Mouse (Mus musculus): ENCODE data around the gene Dnaja4. TPM values are rescaled to one million over a fixed set of nuclear protein-coding genes. Genes with fewer than 3 reads are reported as not detected.

Gene Dnaja4
- 52.7 TPM for polyA plus RNA-seq (2014; fragmentation: Illumina TruSeq; extraction: RNeasy Lipid Tissue Mini Kit (QIAGEN cat#74804); ENCODE audit: low read depth, low replicate concordance)

DNA sequence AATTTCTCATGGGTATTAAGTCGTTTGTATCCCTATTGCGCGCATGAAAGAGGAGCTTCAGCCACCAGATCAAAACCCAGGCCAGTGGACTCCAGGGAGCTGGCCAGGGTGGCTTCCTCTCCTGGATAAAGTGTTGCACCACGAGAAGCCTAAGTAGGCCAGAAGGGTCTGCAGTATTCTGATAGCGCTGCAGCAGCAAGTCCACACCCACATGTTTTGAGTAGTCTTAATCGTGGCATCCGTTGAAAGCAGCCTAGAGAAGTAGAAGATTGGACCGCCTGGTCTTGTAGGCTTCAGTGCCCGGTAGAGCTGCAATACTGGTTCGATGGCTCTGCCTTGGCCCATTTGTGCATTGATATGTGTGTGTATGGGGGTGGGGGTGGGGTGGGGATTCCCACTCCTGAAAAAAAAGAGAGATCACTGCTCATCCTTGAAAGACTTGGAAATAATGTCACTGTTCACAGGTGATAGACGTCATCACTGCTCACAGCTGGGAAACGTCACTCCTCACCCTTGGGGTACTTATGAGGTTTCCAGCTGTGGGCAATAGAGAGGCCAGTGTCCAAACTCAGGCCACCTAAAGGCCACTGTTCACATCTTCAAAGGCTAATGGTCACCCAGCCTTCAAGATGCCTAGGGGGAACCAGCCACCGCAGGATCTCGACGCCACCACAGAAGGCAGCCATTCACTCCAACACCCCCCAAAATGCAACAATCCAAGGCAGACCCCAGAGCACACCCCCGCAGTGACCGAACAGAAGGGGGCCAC, at the start of gene Dnaja4:
Gene Dnaja4 (plus strand): TSS at position 556 of the 769 bp plus-strand sequence.

DNA sequence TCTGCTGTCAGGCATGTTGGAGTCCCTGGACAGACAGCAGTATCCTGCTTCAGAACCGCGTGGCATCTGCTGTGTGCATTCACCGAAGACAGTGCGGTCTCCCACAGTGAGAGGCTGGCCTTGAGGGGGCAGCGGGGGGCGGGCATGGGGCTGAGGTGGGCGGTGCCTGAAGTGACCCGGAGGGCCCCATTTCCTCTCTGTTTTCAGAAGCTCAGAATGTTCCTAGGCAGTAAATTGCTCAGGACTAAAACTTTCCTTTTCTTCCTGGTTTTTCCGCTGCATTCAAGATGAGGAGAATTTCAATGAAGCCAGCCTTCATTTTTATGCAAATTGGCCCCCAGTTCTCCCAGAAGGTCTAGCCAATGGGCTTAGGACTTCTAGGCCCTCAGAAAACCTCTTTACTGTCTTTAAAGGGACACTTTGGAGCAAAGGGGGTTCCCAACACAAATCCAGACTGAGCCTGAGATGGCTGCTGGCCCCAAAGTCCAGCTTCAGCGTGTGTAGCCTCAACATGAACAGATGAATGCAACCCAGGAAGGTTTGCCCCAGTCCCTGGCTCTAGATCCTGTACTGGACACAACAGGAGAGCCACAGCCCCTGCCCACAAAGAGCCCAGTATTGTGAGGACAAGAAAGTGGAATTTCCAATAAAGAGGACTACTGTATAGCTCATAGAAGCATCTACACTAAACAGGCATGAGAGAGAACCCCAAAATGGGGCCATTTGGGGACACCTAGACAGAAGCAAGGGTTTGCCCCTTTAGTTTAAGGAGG, 36.9 kb upstream of the Dnaja4 start, which contains the start of gene Acsbg1:
Gene Acsbg1 (minus strand): TSS at position 266 of the 773 bp plus-strand sequence.

DNA sequence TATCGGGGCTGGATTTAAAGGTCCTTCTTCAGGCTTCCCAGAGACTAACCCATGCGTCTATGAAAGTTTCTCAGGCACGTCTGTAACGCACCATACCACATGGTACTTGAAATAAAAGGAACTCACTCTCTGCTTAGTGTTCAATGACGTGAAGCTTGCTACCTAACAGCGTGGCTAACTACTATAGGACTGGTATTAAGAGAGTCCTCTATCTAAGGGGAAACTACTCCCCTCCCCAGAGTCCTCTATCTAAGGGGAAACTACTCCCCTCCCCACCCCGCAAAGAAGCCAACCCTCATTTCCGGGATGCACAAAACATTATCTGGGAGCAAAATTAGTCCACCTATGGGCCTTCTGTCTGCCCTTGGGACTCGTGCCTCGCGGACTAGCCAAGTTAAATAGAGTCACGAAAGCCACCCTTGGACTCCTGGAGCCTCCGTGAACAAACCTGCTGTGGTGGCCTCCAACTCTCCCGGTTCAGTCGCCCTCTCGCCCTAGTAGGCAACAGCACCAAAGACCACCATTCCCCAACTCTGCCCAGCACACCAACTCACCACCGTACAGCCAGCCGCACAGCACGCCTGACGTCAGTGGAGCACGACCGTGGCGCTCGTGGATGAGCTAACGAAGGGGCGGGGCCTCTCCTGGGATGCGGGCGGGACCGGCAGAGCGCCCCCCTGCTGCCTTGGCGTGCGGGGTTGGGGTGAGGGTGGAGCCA, 35.4 kb downstream of the Dnaja4 start, which contains the start of gene Wdr61:
Gene Wdr61 (minus strand): TSS at position 599 of the 718 bp plus-strand sequence.

DNA sequence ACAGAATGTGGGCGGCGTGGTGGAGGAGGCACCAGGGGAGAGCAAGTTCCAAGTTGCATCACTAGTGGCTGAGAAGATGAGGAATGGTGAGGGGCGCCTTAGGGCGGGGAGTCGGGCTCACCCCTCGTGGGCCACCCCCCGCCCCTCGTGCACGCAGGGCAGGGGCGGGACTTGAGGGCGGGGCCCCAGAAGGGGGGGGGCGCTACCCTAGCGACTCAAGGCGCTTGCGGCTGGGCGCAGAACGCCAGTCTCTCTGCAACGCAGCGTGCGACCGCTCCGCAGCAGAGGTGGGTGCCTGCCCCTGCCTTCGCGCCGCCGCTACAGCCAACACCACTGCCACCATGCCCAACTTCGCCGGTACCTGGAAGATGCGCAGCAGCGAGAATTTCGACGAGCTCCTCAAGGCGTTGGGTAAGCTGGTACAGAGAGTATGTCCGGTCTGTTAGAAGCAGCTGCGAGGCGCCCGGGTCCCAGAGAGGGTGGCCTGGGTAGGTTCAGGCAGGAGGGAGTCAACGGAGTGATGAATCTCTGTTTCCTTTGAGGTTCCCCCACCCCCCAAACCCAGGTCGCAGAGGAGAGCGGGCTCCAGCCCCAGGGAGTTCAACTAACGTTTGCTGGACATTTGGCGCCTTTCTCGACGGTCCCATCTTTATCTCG, 66.0 kb downstream of the Dnaja4 start, which contains the start of gene Crabp1:
Gene Crabp1 (plus strand): TSS at position 188 of the 657 bp plus-strand sequence.

Other genes with a start within 250 kb of the Dnaja4 start
- 25.5 TPM for gene Dmxl2, start 197.2 kb upstream of the Dnaja4 start, polyA plus RNA-seq (2014; fragmentation: Illumina TruSeq; extraction: RNeasy Lipid Tissue Mini Kit (QIAGEN cat#74804); ENCODE audit: low read depth, low replicate concordance)
- not detected for gene Sh2d7, start 159.9 kb upstream of the Dnaja4 start, polyA plus RNA-seq (2014; fragmentation: Illumina TruSeq; extraction: RNeasy Lipid Tissue Mini Kit (QIAGEN cat#74804); ENCODE audit: low read depth, low replicate concordance)
- 6.7 TPM for gene Cib2, start 138.7 kb upstream of the Dnaja4 start, polyA plus RNA-seq (2014; fragmentation: Illumina TruSeq; extraction: RNeasy Lipid Tissue Mini Kit (QIAGEN cat#74804); ENCODE audit: low read depth, low replicate concordance)
- 377 TPM for gene Idh3a, start 112.5 kb upstream of the Dnaja4 start, polyA plus RNA-seq (2014; fragmentation: Illumina TruSeq; extraction: RNeasy Lipid Tissue Mini Kit (QIAGEN cat#74804); ENCODE audit: low read depth, low replicate concordance)
- 16.7 TPM for gene Acsbg1, start 37.0 kb upstream of the Dnaja4 start, polyA plus RNA-seq (2014; fragmentation: Illumina TruSeq; extraction: RNeasy Lipid Tissue Mini Kit (QIAGEN cat#74804); ENCODE audit: low read depth, low replicate concordance)
- 109 TPM for gene Wdr61, start 35.6 kb downstream of the Dnaja4 start, polyA plus RNA-seq (2014; fragmentation: Illumina TruSeq; extraction: RNeasy Lipid Tissue Mini Kit (QIAGEN cat#74804); ENCODE audit: low read depth, low replicate concordance)
- gene Crabp1, start 65.9 kb downstream of the Dnaja4 start, polyA plus RNA-seq (2014; fragmentation: Illumina TruSeq; extraction: RNeasy Lipid Tissue Mini Kit (QIAGEN cat#74804); ENCODE audit: low read depth, low replicate concordance): not detected
- 202 TPM for gene Ireb2, start 164.9 kb downstream of the Dnaja4 start, polyA plus RNA-seq (2014; fragmentation: Illumina TruSeq; extraction: RNeasy Lipid Tissue Mini Kit (QIAGEN cat#74804); ENCODE audit: low read depth, low replicate concordance)
- 5.6 TPM for gene Hykk, start 218.4 kb downstream of the Dnaja4 start, polyA plus RNA-seq (2014; fragmentation: Illumina TruSeq; extraction: RNeasy Lipid Tissue Mini Kit (QIAGEN cat#74804); ENCODE audit: low read depth, low replicate concordance)